Mouse (Mus musculus) heart, postnatal 36 days (tissue): ENCODE measurements around the gene Gpx3. TPM values are rescaled to one million over a fixed set of nuclear protein-coding genes. Genes with fewer than 3 reads are reported as not detected.
"Not testable (repeated sequence)": the region's sequence is repeated elsewhere in the genome, so short reads cannot be mapped to it uniquely, and the experiment has no call there.

Experiments used
- DNase-seq, 2 experiments: peaks; one replicate each; pipeline ENCODE4 v3.0.0; 2021 to 2022
- intact Hi-C: fragments of 180-260 bp; cut with DNase I; formaldehyde crosslinking; loops from one replicate; pipeline ENCODE4 v1.15.1; 2025
- total RNA-seq, 2 experiments: library from RNA; stranded (reverse); gene quantifications; 2 replicates each; pipeline ENCODE4 v1.2.3; 2021

Gpx3 gene
- total RNA-seq, 2 experiments from 2014 or later, result 189 to 218 TPM

DNA sequence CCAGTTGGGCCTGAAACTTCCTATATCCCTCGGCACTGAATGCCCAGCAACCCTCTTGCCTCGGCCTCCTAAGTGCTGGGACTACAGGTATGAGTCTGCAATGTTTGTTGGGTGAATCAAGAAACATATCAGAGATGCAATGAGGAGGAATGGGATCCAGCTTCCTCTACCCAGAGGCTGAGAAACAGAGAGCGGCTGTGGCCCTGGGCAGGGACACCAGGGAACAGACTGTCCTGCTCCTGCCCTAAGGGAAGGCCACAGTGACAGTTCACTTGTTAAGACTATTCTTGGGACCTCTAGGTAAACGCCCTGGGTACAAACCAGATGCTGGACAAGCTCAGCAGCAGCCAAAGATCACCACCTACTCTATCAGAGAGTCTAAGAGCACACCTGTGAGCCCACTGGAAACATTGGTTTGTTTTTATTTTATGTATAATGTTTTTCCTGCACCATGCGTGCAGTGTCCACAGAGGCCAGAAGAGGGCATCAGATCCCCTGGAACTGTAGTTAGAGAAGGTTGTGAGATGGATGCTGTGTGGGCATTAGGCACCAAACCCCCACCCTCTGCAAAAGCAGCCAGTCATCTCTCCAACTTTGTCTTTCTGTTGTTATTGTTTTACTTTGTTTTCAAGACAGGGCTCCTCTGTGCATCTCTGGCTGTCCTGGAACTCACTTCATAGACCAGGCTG is 29.3 kb downstream of the Gpx3 start:
- peak; percentile 65 to 71 for DNase-seq
- intact Hi-C loops, result loop anchor here (5.0 kb wide), 1 partner anchor 106 kb away; no protein-coding TSS in a partner anchor

DNA sequence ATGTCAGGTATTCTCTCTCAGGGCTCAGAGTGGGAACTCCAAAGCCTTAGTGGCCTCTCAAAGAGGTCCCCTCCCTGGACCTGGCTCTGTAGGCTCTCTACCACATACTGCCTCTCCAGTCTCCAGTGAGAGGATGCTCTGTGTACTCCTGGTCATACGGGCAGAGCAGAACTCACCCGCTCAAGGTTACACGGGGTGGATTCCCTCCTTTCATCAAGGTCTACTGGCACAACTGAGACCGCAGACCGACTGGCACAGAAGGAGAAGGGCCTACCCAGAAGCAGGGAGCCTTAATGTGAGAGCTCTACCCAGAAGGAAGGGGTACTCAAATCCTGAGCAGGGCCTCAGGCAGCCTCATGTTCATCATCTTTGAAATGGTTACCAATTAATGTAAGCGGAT is 30.3 kb downstream of the Gpx3 start:
- intact Hi-C loops, result loop anchor here (5.0 kb wide), 1 partner anchor 105 kb away; no protein-coding TSS in a partner anchor
- DNase-seq, result no peak

DNA sequence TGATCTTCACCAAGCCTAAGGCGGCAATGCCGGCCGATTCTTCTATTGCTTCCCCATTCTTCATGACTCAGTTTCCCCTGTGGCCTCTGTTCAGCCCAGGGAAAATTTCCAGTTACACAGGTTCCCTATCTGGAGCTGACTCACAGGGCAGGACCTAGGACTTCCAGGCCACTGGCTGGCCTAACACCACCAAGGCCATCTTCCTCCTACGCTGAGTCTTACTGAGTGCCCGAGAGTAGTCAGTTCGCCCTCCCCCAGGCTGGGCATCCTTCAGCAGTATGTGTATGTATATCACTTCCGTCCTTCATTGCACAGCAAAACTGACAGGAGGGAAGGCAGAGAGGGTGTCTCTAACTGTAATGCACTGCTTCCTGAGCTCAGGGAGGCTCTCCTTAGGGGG is 31.9 kb downstream of the Gpx3 start:
- no peak for DNase-seq
- intact Hi-C loops, result loop anchor here (5.0 kb wide), 1 partner anchor 103 kb away; no protein-coding TSS in a partner anchor

DNA sequence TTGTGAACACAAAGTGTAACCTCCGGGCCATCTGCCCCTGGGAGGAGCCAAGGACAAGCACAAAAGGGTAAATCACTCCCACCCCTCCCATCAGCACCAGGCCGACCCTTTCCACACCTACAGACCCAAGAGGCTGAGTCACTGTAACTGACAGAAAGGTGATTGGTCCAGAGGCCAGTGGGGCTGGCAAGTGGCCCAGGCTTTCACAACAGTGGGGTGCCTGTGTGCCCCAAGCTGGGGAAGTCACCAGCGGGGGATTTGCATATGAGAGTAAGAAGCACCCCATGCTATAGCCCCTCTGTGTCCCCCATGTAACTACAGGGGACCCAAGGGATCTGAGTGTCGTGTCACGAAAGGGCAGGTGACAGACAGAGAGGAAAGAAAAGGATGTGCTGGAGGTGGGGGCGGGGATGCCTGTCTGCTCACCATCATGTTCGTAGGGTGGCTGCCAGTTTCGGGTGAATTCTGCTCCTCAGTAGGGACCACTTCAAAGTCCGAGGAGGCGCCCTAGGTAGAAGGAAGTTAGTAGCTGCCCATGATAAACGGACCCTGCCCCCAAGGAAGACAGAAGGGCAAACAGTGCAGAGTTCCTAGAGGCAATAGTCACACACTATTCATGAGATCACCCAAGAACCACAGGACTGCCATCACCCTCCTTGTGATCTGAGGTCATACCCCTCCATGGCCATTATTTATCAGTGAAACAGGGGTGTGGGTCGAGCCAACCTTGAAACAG is 34.0 kb downstream of the Gpx3 start:
- intact Hi-C loops, result loop anchor here (5.0 kb wide), 1 partner anchor 151 kb away; no protein-coding TSS in a partner anchor
- DNase-seq, result no peak

DNA sequence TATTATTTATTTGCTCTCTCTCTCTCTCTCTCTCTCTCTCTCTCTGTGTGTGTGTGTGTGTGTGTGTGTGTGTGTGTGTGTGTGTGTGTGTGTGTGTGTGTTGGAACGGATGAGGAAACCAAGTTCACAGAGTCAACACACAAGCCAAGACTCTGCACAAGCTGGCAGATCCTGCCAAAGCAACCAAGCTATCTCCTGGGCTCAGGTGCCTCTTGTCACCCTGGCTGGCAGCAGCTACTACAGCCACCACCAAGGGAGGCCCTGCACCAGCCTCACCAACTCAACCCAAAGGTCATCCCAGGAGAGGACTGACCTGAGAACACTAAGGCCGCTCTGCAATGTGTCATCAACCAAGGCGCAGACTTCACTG is 34.5 kb downstream of the Gpx3 start:
- intact Hi-C loops, result loop anchor here (5.0 kb wide), 1 partner anchor 151 kb away; no protein-coding TSS in a partner anchor
- DNase-seq, result no peak

DNA sequence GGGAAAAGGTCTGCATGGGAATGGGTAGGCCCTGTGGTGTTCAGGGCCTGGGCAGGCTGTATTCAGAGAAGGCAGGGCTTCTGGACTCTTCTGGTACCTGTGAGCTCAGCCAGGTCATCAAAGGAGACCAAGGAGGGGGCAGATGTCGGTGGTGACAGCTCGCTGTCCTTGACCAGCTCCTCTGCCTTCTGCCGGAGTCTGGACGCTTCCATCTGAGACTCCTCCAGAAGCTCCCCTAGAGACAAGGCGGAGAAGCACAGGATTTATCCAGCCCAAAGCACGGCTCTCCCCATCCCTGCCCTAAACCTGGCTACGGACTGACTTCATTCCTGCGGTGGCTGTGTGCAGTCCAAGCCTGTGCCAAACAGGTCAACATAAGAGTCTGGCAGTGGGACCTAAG is 37.2 kb downstream of the Gpx3 start:
- intact Hi-C loops, result loop anchor here (5.0 kb wide), 1 partner anchor 148 kb away; no protein-coding TSS in a partner anchor
- DNase-seq, result no peak

DNA sequence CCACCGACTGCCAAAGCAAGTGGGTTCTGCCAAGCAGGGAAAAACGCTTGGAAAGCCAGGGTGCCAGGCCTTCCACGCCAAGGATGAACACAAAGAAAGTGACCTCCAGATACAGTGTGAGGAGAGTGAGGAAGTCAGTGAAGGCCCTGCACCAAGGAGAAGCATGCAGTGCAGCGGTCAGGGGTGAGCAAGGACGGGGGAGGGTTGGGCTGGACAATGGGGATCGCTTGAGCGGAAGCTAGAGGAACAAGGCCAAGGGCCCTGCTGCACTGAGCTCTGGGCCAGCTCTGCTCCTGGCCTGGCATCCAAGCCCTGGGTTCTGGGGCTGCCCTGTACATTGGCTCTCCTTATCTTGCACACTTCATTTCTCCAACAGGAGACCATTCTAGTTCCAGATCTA is 37.8 kb downstream of the Gpx3 start:
- DNase-seq, result no peak
- intact Hi-C loops, result no loop called here

DNA sequence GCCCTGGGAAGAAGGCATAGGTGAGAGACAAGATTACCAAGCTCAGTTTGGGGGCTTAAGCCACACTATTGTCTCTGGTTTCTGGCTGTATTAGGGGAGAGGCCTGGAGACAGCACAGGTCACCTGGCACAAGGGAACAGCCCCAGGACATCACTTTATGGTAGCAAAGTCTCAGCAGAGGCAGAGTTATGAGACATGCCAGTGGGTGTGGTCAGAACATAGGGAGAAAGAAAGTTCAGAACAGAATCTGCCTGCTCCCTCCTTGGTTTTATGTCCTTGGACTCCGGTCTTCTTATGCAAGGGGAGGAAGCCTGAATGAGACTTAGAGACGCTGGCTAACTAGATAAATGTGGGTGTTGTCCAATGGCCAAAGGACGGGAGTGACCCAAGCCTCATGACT is 42.4 kb downstream of the Gpx3 start:
- no peak for DNase-seq
- intact Hi-C loops, result no loop called here

DNA sequence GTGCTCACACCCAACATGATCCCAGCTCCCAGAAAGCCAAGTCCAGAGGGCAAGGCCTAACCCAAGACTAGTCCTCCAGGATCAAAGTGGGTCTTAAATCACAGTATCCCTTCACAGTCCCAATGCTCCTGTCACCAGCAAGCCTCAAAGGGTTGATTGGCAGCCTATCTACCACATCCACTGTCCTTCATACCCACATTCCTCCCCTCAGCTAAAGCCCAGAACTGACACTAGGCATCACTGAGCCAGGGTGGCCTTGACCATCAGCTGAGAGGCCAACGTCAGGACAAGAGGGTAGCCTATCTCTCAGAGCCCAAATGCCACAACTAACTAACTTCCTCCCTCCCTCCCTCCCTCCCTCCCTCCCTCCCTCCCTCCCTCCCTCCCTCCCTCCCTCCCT is 47.5 kb downstream of the Gpx3 start:
- DNase-seq, result no peak
- intact Hi-C loops, result no loop called here

DNA sequence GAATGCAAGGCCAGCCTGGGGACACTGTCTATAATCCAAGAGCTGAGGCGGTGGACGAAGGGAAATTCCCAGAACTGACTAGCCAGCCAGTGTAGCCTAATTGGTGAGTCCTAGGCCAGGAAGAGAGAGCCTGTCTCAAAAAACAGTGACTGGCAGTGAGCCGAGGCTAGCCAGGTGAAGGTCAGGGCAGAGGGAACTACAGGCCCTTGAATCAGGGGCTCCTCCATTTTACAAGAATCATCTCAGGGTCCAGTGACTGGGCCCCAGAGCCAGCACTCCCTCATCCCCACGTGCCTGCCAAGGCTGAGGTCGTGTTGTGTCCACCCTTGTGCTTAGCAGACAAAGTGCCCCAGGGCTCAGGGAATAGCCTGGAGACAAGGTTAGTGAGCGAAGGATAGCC is 48.4 kb downstream of the Gpx3 start:
- no peak for DNase-seq
- intact Hi-C loops, result no loop called here

DNA sequence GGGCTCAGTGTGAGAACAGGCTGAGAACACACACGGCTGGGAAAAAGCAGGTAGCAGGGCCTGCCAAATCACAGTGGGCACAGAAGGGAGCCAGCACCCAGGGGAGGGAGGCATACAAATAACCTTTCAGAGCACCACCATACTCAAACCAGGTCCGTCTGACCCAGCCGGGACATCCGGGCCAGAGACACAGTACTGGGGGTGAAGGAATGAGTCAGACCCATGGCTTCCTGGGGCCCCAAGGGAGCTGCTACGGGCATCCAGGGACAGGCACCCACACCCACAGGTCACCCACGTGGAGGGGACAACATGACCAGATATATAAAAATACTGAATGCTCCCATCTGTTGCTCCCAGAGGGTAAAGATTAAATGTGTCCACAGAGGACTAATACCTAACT is 50.4 kb downstream of the Gpx3 start:
- intact Hi-C loops, result no loop called here
- DNase-seq, result no peak

DNA sequence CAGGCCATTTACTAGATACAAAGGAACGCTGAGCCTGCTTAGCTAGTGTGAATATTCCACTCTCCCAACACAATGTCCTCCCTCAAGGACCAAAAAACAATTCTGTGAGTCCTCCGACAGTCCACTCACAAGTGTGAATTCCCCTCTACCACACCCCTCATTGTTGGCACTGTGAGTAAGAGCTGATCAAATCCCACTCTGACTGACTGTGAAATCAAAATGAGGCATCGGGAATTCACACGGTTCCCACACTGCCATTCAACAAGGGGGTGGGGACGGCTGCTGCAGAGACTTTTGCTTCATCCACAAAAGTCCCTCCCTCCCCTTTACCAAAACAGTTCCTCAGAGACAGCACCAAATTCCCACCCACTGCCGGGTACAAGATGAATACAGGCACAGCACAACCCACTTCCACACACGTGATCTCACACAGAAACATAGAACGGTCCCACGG is 51.8 kb downstream of the Gpx3 start:
- no peak for DNase-seq
- intact Hi-C loops, result no loop called here

DNA sequence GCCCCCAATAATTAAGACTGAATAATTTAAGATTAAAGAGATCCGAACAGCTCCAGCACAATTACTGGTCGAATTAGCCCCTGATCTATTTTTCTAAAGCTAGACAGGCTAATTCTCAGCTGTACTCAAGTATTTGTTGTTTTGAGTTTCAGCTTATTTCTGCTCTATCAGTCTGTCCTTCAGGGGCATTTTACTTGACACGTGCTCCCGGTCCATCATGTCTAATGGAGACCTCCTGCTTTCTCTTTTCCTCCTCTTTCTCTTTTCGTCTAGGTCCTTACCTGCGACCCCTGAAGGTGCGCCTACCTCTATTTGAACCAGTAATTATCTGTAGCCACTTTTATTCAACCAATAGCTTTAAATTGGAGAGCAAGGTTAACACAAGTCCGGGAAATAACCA is 52.5 kb downstream of the Gpx3 start:
- no peak for DNase-seq
- intact Hi-C loops, result no loop called here

DNA sequence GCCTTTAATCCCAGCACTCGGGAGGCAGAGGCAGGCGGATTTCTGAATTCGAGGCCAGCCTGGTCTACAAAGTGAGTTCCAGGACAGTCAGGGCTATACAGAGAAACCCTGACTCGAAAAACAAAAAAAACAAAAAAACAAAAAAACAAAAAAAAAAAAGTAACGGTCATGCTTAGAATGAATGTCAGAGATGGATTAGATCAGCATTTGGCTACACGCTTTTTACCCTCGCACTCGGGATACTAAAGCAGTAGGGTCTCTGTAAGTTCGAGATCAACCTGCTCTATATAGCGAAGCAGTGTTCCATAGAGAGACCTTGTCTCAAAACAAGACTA is 53.1 kb downstream of the Gpx3 start:
- DNase-seq, intact Hi-C loops: not testable (repeated sequence)

DNA sequence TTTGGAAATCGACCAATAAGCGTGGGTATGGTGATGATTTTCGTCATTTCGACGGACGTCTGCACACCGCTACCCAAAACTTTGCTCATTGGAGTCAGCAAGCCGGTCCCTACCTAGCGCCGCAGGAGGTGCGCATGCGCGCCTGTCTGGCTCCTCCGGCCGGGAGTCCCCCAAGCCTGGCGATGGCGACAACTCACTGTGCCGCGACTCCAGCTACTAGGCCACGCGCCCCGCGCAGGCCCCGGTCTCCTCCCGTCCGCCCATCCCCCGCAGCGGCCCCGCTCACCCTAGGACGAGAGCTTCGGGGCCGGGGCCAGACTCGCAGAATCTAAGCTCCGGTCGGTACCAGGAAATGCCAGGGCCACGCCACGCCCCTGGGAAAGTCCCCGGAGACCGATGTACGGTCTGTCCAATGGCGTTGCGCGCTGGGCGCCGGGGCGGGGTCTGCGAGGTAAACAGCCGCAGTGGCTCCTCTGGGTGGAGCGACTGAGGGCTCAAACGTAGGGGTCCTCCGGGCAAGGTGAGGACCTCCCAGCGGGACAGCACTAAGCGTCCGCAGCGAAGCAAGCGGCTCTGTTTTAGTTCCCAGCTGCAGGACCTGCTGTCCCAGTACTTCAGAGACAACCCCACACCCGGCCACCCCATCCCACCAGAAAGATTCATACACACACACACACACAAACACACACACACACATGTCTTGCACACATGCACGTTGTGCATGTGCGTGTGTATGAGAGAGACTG is 53.7 kb downstream of the Gpx3 start:
- DNase-seq, result peak; percentile 99 to 100
- intact Hi-C loops, result no loop called here

DNA sequence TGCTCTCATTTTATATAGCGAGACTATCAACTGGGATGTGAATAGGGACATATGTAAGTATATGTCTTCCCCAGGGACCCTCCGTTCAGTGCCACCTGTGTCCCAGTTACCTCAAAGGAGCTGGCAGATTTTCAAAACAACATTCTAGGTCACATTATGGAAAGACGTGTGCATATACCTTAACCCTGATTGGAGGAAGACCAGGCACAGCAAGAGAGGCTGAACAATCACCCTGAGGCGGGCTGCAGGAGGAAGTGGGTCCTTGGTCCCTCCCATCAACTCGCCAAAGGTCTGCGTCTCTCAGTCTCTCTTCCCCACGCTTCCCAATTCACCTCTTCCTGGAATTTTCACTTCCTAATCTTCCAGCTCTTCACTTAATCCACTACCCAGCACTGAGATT is 54.7 kb downstream of the Gpx3 start:
- intact Hi-C loops, result no loop called here
- DNase-seq, result no peak

DNA sequence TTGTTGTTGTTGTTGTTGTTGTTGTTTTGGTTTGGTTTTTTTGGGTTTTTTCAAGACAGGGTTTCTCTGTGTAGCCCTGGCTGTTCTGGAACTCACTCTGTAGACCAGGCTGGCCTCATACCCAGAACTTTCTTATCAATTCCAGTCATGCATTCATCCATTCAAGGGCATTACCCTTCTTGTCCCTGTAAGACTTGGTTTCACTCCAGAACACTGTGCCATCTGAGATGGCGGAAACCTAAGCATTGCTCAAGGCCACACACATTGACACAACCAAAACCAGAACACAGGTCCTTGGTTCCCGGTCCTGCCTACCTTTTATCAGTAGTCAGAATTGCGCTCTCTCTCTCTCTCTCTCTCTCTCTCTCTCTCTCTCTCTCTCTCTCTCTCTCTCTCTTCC is 55.5 kb downstream of the Gpx3 start:
- DNase-seq, intact Hi-C loops: not testable (repeated sequence)

DNA sequence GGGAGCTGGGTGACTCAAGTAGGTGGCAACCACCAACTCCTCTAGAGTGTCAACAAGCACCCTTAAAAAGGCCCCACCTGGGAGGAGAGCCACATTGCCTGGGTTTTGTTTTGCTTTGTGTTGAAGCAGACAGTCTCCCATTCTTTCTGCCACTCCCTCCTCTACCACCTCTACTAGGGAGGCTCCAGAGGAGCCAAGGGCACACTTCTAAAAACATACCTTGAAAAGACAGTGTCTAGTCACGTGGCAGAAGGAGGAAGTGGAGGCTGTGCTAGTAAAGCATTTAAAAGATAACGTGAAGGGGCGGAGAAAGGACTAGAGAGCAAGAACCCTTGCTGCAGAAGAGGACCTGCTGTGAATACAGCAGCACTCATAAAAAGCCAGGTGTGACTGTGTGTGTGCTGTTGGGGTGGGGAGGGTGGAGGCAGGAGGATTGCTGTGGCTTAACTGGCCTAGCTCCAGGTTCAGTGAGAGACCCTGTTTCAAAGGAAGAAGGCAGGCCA is 56.4 kb downstream of the Gpx3 start:
- intact Hi-C loops, result no loop called here
- DNase-seq, result no peak
